Mouse (Mus musculus) brain, adult 2 months (tissue): ENCODE measurements at regions not wholly inside any gene's neighbourhood (a gene's known extent, or its start where the extent isn't known, plus 50 kb on each side); places are given as distances from the start of the nearest gene placed in this dataset.
A peak's percentile ranks its signal among the peaks of the same experiment; 100 is the strongest.

ENCODE experiments used
- DNase-seq: peaks from one replicate; pipeline ENCODE4 v3.0.0; 2011; ENCODE audit warnings: low read depth, low spot score

DNA sequence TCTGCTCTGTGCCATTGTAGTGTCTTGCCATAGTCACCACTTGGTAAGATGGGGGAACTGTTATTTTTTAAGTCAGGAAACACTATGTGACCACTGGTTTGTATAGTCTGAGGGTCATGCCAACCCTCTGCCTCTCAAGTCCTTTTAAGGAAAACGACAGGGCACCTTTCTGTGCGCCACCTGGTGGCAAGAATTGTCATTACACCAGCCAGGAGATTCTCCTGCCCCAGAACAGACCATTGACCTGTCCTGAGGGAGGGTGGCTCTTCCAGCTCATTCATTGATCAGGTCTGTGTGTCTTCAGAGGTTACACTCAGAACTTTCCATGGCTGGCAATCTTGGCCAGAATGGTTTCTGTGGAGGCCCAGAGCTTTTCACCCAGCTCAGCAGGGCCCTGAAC lies 166.9 kb downstream of the Bmp7 start:
- DNase-seq, result peak; percentile 47

- peak; percentile 41 for DNase-seq
Measured at GRCm38 (mm10) chr2:172776485-172776884, 163.6 kb downstream of the Bmp7 start.

DNA sequence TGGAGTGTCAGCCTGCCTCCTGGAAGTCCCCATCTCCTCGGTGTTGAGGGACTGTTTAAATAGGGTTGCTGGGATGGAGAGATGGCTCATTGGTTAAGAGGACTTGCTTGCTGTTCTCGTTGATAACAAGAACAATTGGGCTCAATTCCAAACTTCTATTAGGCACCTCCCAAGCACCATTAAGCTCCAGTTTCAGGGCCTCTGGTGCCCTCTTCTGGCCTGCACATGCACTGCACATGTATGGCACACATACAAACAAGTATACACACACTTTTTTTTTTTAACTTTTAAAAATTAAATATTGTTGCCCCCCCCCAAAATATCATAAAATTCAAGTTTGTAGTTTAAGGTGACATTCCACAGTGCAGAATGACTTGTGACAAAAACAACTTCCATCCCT lies 162.3 kb downstream of the Bmp7 start:
- no peak for DNase-seq

DNA sequence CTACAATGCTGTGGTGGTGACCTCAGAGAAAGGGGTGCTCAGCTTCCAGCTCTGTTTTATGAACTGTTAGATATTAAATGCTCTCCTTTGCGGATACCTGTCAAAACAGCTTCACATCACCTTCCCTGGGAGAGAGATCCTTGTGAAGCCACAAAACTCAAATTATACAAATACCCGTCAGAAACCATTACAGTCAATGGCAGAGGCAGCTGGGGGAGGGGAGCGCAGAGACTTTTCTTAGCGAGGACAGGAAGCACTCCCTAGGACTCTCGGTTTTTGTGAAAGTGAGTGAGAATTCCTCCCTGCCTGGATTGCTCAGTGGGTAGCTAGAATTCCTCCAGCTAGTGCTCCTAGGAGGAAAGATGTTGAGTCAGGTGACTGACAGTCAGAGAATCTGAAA lies 161.0 kb downstream of the Bmp7 start:
- DNase-seq, result no peak

- DNase-seq, result no peak
Measured at GRCm38 (mm10) chr2:172782686-172783085, 157.4 kb downstream of the Bmp7 start.

- no peak for DNase-seq
Measured at GRCm38 (mm10) chr2:172786297-172786696, 153.8 kb downstream of the Bmp7 start.

GRCm38 (mm10) chr2:172787203-172787944 lies 152.7 kb downstream of the Bmp7 start:
- DNase-seq, result no peak

GRCm38 (mm10) chr2:172789260-172789659 lies 150.9 kb downstream of the Bmp7 start:
- no peak for DNase-seq

- peak; percentile 28 for DNase-seq
Measured at GRCm38 (mm10) chr2:172792555-172792954, 147.6 kb downstream of the Bmp7 start.

DNA sequence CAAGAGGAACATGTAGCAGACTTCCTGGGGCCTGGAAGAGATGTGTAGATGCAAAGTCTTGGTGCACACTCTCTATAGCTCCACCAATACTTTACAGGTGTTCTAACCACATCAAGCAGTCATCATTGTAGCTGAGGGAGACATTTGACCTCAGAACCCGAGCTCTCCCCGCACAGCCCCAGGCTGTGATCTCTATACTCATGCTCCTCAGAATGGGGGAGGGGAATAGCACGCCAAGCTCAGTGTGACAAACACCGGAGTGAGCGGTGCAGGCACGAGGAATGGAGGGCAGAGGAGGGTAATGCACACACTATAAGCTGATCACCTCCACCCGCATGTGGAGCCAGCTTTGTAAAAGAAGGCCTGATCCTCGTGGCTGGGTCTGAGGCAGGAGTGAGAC lies 146.1 kb downstream of the Bmp7 start:
- no peak for DNase-seq

DNA sequence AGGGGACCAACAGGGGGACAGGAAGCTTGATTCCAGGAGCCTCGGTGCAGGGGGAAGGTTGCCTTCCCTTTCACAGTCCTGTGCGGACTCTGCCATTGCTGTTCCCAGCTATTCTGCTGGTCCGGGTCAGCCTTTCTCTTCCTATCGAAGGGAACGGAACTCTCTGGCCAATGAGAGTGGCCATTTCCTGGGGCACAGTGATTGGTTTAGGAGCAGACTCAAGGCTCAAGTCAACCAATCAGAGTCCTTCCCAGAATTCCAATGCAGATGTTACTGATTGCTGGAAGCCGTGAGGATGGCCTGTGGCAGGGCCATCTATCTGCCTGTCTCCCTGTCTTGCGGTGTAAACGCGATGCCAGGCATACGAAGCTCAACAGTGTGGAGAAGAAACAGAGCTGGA lies 145.3 kb downstream of the Bmp7 start:
- DNase-seq, result no peak

DNA sequence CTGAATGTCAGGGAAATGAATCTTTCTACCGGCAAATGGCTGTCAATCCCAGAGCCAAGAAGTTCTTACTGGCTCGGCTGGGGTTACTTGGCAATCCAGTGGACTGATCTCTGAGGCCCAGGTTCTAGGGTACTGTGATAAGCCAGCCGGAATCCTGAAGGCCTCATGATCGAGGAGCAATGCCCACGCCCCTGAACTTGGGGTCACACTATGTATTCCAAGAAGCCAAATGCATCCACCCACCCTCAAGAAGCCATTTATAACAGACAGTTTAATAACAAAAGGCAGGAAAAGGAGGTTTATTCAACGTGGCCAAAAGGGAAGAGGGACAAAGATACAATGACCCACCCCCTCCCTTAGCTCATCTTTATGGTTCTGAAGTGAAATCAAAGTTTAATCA lies 144.0 kb downstream of the Bmp7 start:
- no peak for DNase-seq

DNA sequence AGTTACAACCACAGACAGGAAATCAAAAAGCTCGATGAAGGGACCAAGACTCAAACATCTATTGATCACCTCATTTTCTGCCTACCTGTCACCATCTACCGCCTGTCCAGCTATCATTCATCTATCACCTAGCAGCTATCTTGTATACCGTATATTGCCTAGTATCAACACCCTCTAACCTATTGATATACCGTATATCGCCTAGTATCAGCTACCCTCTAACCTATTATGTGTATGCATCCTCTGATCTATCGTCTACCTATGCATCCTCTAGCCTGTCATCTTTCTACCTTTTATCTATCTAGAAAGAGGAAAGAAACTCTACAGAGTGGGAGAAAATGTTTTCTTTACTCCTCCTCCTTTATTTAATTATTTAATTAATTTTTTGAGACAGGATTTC lies 143.2 kb downstream of the Bmp7 start:
- DNase-seq, result no peak

GRCm38 (mm10) chr2:172799951-172800350 lies 140.2 kb downstream of the Bmp7 start:
- DNase-seq, result no peak

GRCm38 (mm10) chr2:172800801-172801200 lies 139.3 kb downstream of the Bmp7 start:
- DNase-seq, result no peak

GRCm38 (mm10) chr2:172801804-172802203 lies 138.3 kb downstream of the Bmp7 start:
- no peak for DNase-seq

- no peak for DNase-seq
Measured at GRCm38 (mm10) chr2:172807446-172807845, 132.7 kb downstream of the Bmp7 start.

DNA sequence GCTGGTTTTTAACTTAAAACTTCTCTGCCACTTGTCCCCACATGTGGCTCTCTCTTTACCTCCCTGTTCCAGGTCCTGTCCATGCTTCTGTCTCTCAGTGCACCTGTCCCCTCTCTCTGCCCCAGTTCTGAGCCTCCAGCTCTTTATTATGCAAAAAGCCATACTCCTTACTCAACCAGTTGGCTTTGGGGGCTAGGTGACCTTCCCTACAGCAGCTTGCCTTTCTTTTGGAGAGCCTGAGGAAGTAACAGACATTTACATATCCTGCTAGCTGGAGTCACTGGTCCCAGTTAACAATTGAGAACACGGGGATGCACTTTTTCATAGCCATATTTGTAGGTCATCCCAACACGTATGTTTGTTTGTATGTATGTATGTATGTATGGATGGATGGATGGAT lies 130.8 kb downstream of the Bmp7 start:
- DNase-seq, result no peak

- peak; percentile 11 for DNase-seq
Measured at GRCm38 (mm10) chr2:172813319-172813718, 126.8 kb downstream of the Bmp7 start.

- no peak for DNase-seq
Measured at GRCm38 (mm10) chr2:172813906-172814305, 126.2 kb downstream of the Bmp7 start.

DNA sequence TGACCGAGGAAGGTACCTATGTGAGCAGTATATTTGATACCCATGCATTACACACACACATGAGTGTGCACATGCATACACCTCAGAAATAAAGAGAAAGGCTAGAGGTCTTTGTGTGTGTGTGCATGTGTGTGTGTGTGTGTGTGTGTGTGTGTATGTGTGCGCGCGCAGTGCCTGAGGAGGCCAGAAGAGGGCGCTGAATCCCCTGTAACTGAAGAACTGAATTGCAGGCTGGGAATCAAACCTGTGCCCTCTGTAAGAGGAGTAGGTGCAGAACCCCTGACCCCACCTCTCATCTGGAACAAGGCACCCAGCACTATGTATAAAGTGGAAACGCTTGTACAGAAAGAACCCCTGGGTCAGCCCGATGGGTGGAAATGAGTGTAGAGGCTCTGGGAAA lies 125.0 kb downstream of the Bmp7 start:
- DNase-seq, result no peak

GRCm38 (mm10) chr2:172817058-172817745 lies 122.9 kb downstream of the Bmp7 start:
- DNase-seq, result no peak
